Mouse (Mus musculus): ENCODE results near the gene Ccdc169. TPM values are rescaled to one million over a fixed set of nuclear protein-coding genes. Genes with fewer than 3 reads are reported as not detected.

Ccdc169 gene
- total and polyA plus RNA-seq, 3 experiments, result 0.19 TPM; not detected in 2

DNA sequence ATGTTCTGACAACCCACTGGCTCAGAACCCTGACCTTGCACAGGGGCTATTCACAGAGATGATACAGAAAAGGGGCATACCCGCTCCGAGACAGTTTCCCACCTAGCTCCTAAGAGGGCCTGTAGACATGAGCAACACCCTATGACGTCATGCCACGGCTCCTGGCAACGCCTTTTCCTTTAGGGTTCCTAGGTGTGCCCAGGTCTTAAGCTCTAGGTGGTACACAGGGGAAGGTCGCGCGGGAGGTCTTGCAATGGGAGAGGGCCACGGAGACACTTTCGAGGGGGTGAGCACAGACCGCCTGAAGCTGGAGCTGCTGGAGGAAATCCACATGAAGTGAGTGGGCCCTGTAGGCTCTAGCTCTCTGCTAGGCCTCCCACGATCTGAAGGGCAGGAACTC is 2.7 kb downstream of the Ccdc169 start:
- no peaks in the 10 kb centered on the region for H3K79me2 ChIP-seq (ENCODE audit: control insufficient read depth, insufficient read depth, low read length, poor library complexity)
- H3K4me1 ChIP-seq (ENCODE audit: control insufficient read depth in 1 of 2, insufficient read depth in 2 of 2, low read length in 2 of 2), result no peaks in the 10 kb centered on the region
- H3K9me3 ChIP-seq (replicated peaks; ENCODE audit: insufficient read depth, low read length), result no peaks in the 10 kb centered on the region
- H3K4me3 ChIP-seq (ENCODE audit: control insufficient read depth in 1 of 2, insufficient read depth in 1 of 2, low read depth in 2 of 2, low read length in 2 of 2), result no peak overlapping the region
- H3K27ac ChIP-seq (ENCODE audit: control insufficient read depth, low read depth, low read length), result no peak overlapping the region
- no peak overlapping the region for H3K9ac ChIP-seq (ENCODE audit: control insufficient read depth, low read depth, low read length, poor library complexity, severe bottlenecking)
- H3K27me3 ChIP-seq (ENCODE audit: control insufficient read depth in 1 of 2, insufficient read depth in 2 of 2, low read length in 2 of 2), result no peaks in the 10 kb centered on the region
- H3K36me3 ChIP-seq (ENCODE audit: control insufficient read depth in 1 of 2, insufficient read depth in 2 of 2, low read length in 2 of 2), result no peaks in the 10 kb centered on the region; a peak in 2 of 4 replicates
- DNase-seq (ENCODE audit: low read depth, low spot score), result no peak
- TF ChIP-seq MAX (IDR thresholded peaks at IDR 0.05; ENCODE audit: low read length) (no peak), MAFK (IDR thresholded peaks at IDR 0.05; ENCODE audit: borderline replicate concordance, low read depth, low read length) (no peak), TAL1 (IDR thresholded peaks at IDR 0.05; ENCODE audit: low read length) (no peak), RCOR1 (IDR thresholded peaks at IDR 0.05; ENCODE audit: low read depth, low read length) (no peak), USF1 (IDR thresholded peaks at IDR 0.05; ENCODE audit: low read depth, low read length) (no peak), BHLHE40 (IDR thresholded peaks at IDR 0.05; ENCODE audit: borderline replicate concordance, low read depth, low read length) (no peak), E2F4 (IDR thresholded peaks at IDR 0.05; ENCODE audit: borderline replicate concordance, low read depth, low read length) (no peak), KAT2A (conservative IDR thresholded peaks at IDR 0.05; ENCODE audit: low read depth, low read length) (no peak), MAZ (IDR thresholded peaks at IDR 0.05; ENCODE audit: low read depth, low read length) (no peak), SMC3 (IDR thresholded peaks at IDR 0.05; ENCODE audit: low read depth, low read length) (no peak)

DNA sequence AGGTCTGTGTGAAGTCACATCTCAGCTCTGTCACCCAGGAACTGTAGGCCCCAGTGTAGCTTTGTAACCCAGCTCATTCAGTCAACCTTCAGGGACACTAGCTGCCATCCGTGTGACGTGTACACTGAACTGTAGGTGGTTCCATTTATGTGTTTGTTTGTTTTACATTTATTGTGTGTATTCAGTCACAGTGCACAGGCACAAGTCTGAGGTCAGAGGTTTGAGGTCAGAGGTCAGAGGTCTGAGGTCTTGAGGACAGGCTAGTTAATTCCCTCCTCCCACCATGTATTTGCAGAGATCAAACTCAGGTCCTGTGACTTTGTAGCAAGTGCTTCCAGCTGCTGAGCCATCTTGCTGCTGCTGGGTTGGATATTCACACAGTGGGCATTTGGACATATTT is 4.3 kb downstream of the Ccdc169 start:
- Histone ChIP-seq H3K4me3 (ENCODE audit: control insufficient read depth in 1 of 2, insufficient read depth in 1 of 2, low read depth in 2 of 2, low read length in 2 of 2) (no peak overlapping the region), H3K4me1 (ENCODE audit: control insufficient read depth in 1 of 2, insufficient read depth in 2 of 2, low read length in 2 of 2) (no peaks in the 10 kb centered on the region), H3K27ac (ENCODE audit: control insufficient read depth, low read depth, low read length) (no peak overlapping the region), H3K9ac (ENCODE audit: control insufficient read depth, low read depth, low read length, poor library complexity, severe bottlenecking) (no peak overlapping the region), H3K36me3 (ENCODE audit: control insufficient read depth in 1 of 2, insufficient read depth in 2 of 2, low read length in 2 of 2) (no peaks in the 10 kb centered on the region), H3K9me3 (replicated peaks; ENCODE audit: insufficient read depth, low read length) (no peaks in the 10 kb centered on the region), H3K27me3 (ENCODE audit: control insufficient read depth in 1 of 2, insufficient read depth in 2 of 2, low read length in 2 of 2) (no peaks in the 10 kb centered on the region), H3K79me2 (ENCODE audit: control insufficient read depth, insufficient read depth, low read length, poor library complexity) (no peaks in the 10 kb centered on the region)
- DNase-seq (ENCODE audit: low read depth, low spot score), result no peak
- TF ChIP-seq ZNF384 (IDR thresholded peaks at IDR 0.05; ENCODE audit: low read depth, low read length), result no peak
- TF ChIP-seq MYB (IDR thresholded peaks at IDR 0.05; ENCODE audit: low read depth, low read length), result no peak
- TF ChIP-seq MAX (IDR thresholded peaks at IDR 0.05; ENCODE audit: low read length), result no peak
- no peak for TF ChIP-seq TAL1 (IDR thresholded peaks at IDR 0.05; ENCODE audit: low read length)
- TF ChIP-seq E2F4 (IDR thresholded peaks at IDR 0.05; ENCODE audit: borderline replicate concordance, low read depth, low read length), result no peak
- no peak for TF ChIP-seq POLR2AphosphoS2 (IDR thresholded peaks at IDR 0.05; ENCODE audit: low read length)
- TF ChIP-seq ELF1 (IDR thresholded peaks at IDR 0.05; ENCODE audit: low read depth, low read length), result no peak
- TF ChIP-seq ZC3H11A (IDR thresholded peaks at IDR 0.05; ENCODE audit: low read depth, low read length), result no peak
- no peak for TF ChIP-seq SMC3 (IDR thresholded peaks at IDR 0.05; ENCODE audit: low read depth, low read length)
- TF ChIP-seq MXI1 (IDR thresholded peaks at IDR 0.05; ENCODE audit: low read depth, low read length), result no peak
- no peak for TF ChIP-seq TBP (IDR thresholded peaks at IDR 0.05; ENCODE audit: low read depth, low read length)
- TF ChIP-seq KAT2A (conservative IDR thresholded peaks at IDR 0.05; ENCODE audit: low read depth, low read length), result no peak
- TF ChIP-seq CHD1 (IDR thresholded peaks at IDR 0.05; ENCODE audit: low read depth, low read length), result no peak
- TF ChIP-seq RAD21 (IDR thresholded peaks at IDR 0.05; ENCODE audit: low read depth, low read length), result no peak
- no peak for TF ChIP-seq MAFK (IDR thresholded peaks at IDR 0.05; ENCODE audit: borderline replicate concordance, low read depth, low read length)
- no peak for TF ChIP-seq CTCF (IDR thresholded peaks at IDR 0.05 in 2 of 3, conservative IDR thresholded peaks at IDR 0.05 in 1 of 3; ENCODE audit: control insufficient read depth in 1 of 3, insufficient read depth in 1 of 3, low read depth in 2 of 3, low read length in 3 of 3, poor library complexity in 1 of 3, severe bottlenecking in 1 of 3)
- TF ChIP-seq CHD2 (IDR thresholded peaks at IDR 0.05; ENCODE audit: low read length), result no peak

Data from MEL (cell line).